Mouse (Mus musculus): Measurements from ENCODE around the gene Med24.

The Med24 gene

DNA sequence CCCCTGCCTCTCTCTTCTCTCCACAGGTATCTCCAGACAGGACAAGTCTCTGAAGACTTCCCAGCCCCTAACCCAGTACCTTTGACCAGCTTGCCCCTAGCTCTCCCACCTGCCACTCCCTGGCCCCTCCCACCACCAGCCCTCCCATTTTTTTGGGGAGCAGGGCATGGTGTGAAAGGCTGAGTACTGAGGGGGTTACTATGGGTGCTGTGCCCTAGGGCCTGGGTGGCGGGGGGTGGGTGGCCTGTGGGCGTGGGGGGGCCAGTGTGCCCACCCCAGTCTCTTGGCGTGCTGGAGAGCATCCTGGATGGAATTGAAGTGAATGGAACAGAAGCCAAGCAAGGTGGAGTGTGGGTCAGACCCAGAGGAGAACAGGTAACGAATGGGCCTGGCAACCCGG lies 24.0 kb upstream of the Med24 start:
- no peak for TF ChIP-seq GATA4 (IDR thresholded peaks at IDR 0.05; ENCODE audit: insufficient replicate concordance, low read length)

- no peak for TF ChIP-seq GATA4 (IDR thresholded peaks at IDR 0.05; ENCODE audit: insufficient replicate concordance, low read length)
These were observed 23.4 kb upstream of the Med24 start for GRCm38 (mm10) chr11:98752562-98753140.

GRCm38 (mm10) chr11:98751221-98751782 lies 22.1 kb upstream of the Med24 start:
- TF ChIP-seq GATA4 (IDR thresholded peaks at IDR 0.05; ENCODE audit: insufficient replicate concordance, low read length), result no peak

GRCm38 (mm10) chr11:98750351-98751201 lies 21.3 kb upstream of the Med24 start:
- no peak for TF ChIP-seq GATA4 (IDR thresholded peaks at IDR 0.05; ENCODE audit: insufficient replicate concordance, low read length)

DNA sequence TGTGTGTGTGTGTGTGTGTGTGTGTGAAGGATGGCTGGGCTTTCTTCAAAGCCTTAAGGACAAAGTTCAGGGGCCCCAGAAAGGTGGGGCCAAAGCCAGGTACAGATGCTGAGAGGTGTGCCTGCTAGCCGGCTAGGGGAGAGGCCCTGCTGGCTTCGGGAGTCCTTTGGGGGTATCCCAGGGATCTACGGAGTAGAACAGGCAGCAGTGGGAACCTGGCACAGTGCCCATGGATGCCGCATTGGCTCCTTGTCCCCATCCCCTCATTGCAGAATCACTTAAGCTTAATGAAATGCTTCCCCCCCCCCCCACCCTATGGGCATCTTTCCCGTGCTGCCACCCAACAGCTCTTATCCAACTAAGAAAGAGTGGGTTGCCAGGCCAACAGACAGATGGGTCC lies 20.5 kb upstream of the Med24 start:
- no peak for TF ChIP-seq GATA4 (IDR thresholded peaks at IDR 0.05; ENCODE audit: insufficient replicate concordance, low read length)

DNA sequence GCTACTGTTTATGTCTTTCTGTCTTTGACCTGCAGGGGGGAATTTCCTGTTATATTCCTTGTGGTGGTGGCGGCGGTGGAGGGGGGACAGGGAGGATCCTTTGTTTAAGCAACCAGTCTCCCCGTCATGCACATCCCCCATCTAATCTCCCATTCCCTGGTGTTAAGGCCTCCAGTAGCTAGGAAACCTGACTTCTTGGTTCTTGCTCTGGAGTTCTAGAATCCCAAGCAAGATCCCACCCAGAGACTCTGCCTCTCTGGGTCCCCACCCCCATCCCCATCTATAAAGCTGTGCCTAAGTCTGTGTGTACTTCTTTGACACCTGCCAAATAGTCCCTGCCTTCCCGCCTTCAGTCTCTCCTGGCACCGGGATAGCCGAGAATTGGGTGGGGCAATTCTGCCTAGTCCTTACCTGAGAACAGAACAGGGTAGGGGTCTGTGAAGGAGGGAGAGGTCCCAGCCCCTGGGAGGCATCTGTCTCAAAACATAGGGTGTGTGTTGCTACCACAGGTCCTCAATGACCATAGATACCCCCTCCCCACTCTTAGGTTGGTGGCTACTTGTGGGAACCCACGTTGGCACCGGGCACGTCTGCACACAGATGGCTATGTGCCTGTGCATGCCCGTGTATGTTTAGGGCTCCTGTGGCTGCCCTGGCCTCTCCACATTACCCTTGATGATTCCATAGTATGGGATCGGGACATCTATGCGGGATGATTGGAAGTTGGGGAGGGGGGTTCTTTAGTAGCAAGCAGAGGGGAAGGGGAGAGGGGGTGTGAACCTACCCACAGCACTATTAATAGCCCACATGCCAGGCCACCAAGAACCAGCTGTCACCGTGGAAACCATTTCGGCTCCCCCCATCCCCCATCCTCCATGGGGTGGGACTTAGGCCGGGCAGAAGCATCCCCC lies 19.5 kb upstream of the Med24 start:
- no peak for TF ChIP-seq GATA4 (IDR thresholded peaks at IDR 0.05; ENCODE audit: insufficient replicate concordance, low read length)

DNA sequence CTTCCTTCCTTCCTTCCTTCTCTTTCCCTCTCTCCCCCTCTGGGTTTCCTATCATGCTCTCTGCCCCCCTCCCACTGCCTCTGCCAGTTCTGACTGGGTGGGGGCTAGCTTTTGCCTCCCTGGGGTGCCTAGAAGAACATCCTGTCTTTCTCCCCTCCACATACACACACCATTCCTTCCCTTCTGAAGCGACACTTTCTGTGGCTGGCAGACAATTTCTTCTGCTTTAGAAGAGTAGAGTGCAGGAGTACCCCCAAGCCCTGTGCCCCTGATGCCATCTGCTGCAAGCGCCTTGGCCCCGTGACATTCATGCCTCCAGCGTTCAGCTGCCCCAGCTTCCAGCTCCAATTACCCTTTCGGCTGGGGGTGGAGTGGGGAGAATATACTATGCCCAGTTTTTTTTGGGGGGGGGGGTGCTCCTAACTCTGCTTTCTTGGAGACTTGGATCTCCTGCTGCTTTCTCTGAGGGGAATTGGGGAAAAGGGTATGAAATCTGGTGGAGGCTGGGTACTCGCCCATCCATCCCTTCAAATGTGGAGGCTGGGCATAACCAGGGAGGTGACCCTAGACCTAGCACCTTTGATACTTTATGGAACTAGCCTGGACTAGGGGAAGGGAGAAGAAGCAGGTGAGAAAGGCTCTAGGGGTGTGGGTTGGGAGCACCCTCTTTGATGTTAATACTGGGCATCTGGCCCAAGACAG lies 18.7 kb upstream of the Med24 start:
- TF ChIP-seq GATA4 (IDR thresholded peaks at IDR 0.05; ENCODE audit: insufficient replicate concordance, low read length), result no peak

DNA sequence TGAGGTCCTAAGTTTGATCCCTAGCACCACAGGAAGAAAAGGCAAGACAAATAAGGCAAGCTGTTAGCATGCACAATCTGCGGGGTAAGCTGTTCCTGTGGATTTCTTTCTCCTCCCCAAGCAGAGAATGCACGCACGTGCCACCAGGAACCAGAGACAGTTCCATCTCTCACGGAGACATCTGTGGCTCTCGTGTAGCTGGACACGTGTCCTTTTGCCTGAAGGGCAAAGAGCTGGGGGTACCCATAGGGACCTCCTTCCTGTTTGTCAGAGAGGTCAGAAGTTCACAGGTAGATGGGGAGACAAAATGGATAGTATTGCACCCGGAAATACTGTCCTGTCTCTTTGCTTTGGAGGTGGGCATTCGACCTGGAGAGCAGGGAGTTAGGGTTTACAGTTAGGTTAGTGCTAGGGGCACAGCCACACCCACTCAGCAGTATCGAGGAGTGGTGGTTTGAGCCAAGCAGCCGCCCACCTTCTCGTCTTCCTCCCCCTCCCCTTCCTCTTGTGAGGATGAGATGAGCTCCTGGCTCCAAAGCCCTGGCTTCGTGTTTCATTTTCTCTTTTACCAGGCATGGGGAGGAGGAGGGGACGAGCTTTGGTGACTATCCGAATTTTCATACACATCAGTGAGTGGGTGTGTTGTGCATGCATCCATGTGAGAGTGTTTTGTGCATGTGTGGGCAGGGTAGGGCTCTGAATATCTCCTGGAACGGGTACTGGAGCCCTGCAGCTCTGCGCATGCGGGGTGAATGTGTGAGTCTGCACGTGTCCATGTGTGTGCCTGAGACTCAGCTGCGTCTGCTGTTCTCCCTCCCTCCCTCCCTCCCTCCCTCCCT lies 17.8 kb upstream of the Med24 start:
- TF ChIP-seq GATA4 (IDR thresholded peaks at IDR 0.05; ENCODE audit: insufficient replicate concordance, low read length), result no peak

- TF ChIP-seq GATA4 (IDR thresholded peaks at IDR 0.05; ENCODE audit: insufficient replicate concordance, low read length), result no peak
These were observed 17.0 kb upstream of the Med24 start for GRCm38 (mm10) chr11:98745932-98746853.

DNA sequence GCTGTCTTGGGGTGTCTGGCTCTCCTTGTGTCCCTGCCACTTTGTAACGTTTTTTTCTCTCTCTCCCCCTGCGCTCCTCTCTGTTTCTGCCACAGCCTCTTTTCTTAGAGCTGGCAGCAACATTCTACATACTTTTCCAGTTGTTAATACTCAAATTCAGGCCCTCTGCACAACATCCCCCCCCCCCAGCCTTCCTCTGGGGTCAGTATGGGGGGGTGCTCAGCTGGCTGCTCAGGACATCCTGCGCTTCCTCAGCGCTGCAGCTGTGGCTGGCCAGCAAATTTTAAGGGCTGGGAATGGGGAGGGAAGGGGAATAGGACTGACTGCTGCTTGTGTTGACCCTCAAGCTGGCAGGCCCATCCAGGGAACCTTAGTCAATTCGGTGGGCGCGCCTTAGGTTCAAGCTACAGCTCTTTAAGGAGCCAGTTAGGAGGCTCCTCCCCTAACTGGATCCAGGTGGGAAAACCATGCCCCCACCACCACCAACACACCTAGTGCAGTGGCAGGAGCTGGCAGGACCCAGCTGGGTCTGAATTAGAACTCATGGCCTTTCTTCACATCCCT lies 15.3 kb upstream of the Med24 start:
- no peak for TF ChIP-seq GATA4 (IDR thresholded peaks at IDR 0.05; ENCODE audit: insufficient replicate concordance, low read length)

- TF ChIP-seq GATA4 (IDR thresholded peaks at IDR 0.05; ENCODE audit: insufficient replicate concordance, low read length), result no peak
These were observed 14.6 kb upstream of the Med24 start for GRCm38 (mm10) chr11:98743655-98744345.

Measured in liver, adult (tissue).